Mouse (Mus musculus) hindbrain, embryonic 12.5 days (tissue): Measurements from ENCODE around the gene Tdrkh. TPM values are rescaled to one million over a fixed set of nuclear protein-coding genes. Genes with fewer than 3 reads are reported as not detected.
A peak's percentile ranks its signal among the peaks of the same experiment; 100 is the strongest.

ENCODE experiments used
- ATAC-seq: fragments of 200-750 bp; cut with Nextera tagmentation; 2 replicates; pipeline ENCODE4 v1.8.0; 2017; ENCODE audit warnings: moderate TSS enrichment; ENCODE audit not compliant: low FRiP score
- H3K27ac ChIP-seq: fragments of 300-500 bp; sonication (generic); 2 replicates; pipeline ENCODE4 v1.5.1; 2016; ENCODE audit warnings: mild to moderate bottlenecking
- H3K27me3 ChIP-seq: fragments of 300-500 bp; sonication (generic); 2 replicates; pipeline ENCODE4 v1.6.1; 2016; ENCODE audit warnings: mild to moderate bottlenecking
- H3K36me3 ChIP-seq: fragments of 300-500 bp; sonication (generic); 2 replicates; pipeline ENCODE4 v1.6.1; 2016; ENCODE audit warnings: mild to moderate bottlenecking
- H3K4me1 ChIP-seq: fragments of 300-500 bp; sonication (generic); 2 replicates; pipeline ENCODE4 v1.6.1; 2016
- H3K4me2 ChIP-seq: fragments of 300-500 bp; sonication (generic); replicated peaks from 2 replicates; pipeline ENCODE4 v1.6.1; 2016; ENCODE audit warnings: mild to moderate bottlenecking
- H3K4me3 ChIP-seq: fragments of 300-500 bp; sonication (generic); 2 replicates; pipeline ENCODE4 v1.5.1; 2016; ENCODE audit warnings: mild to moderate bottlenecking
- H3K9ac ChIP-seq: fragments of 300-500 bp; sonication (generic); 2 replicates; pipeline ENCODE4 v1.6.1; 2016; ENCODE audit warnings: mild to moderate bottlenecking, moderate library complexity
- H3K9me3 ChIP-seq: fragments of 300-500 bp; sonication (generic); replicated peaks from 2 replicates; pipeline ENCODE4 v1.6.1; 2016; ENCODE audit warnings: mild to moderate bottlenecking
- WGBS: fragments of 180-500 bp; shearing (Covaris S2); methylation state at CpG from one replicate; pipeline ENCODE4 v1.1.7; 2016; 5-methylcytosine and 5-hydroxymethylcytosine counted together
- polyA plus RNA-seq: library from polyadenylated mRNA; unstranded; fragments of >200 nt; fragmentation: Nextera tagmentation; extraction: Ambion mirVana; gene quantifications from 2 replicates; pipeline ENCODE4 v1.2.1, GENCODE M21; 2016

The Tdrkh gene
- 48.7 and 52.1 TPM in 2 replicates for polyA plus RNA-seq

DNA sequence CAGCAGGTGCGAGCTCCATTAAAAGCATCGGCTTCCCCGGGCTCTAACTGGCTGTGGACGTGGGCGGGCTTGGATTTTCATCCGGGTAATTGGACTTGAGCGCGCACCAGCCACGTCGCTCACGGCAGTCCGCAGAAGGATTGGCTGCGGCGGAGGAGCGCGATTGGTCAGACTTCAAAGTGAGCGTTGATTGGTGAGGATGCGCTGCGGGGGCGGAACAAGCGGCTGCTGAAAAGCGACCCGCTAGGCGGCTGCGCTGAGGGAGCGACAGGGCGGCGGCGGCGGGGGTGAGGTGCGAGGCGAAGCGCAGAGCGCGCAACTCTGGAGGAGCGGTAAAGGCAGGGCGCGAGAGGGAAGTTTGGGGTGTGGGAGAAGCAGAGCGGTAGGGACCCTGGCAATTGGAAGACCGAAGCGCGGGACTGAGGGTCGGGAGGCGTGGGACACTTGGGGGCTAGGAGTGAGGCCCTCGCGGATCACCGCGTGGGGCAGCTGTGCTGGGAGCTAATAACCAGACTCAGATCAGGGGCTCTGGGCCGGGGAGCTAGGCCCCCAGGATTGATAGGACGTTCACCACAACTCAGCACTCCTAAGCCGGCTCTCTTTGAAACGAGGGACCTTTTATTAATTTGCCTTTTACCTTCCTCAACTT lies at the start of gene Tdrkh:
Tdrkh (plus strand) TSS at position 243 of the 649 bp plus-strand sequence.
- WGBS, result 8% methylated on average over 52 of the region's 52 CpGs

GRCm38 (mm10) chr3:94363291-94364153 lies 49.6 kb upstream of the Tdrkh start:
- H3K4me2 ChIP-seq, result peak overlapping the region; percentile 94
- peak overlapping the region; percentile 57 for H3K4me3 ChIP-seq
- WGBS, result 6% methylated on average over 79 of the region's 97 CpGs
- H3K27me3 ChIP-seq, result peaks cover 49% of the 10 kb centered on the region
- H3K36me3 ChIP-seq, result no peaks in the 10 kb centered on the region
- H3K4me1 ChIP-seq, result peaks cover 18% of the 10 kb centered on the region
- peak overlapping the region; percentile 84 for H3K9ac ChIP-seq
- peak; percentile 75 for ATAC-seq
- peak overlapping the region; percentile 41 for H3K27ac ChIP-seq
- H3K9me3 ChIP-seq, result no peaks in the 10 kb centered on the region

More for the DNA sequence above, at the start of gene Tdrkh:
- H3K27ac ChIP-seq, result peak within 1 kb of the TSS; percentile 71
- H3K36me3 ChIP-seq, result no peaks in the 10 kb centered on the region
- peak within 1 kb of the TSS; percentile 57 for H3K4me3 ChIP-seq
- peak; percentile 98 for ATAC-seq
- no peaks in the 10 kb centered on the region for H3K27me3 ChIP-seq
- H3K4me2 ChIP-seq, result peak within 1 kb of the TSS; percentile 93
- peak within 1 kb of the TSS; percentile 70 for H3K9ac ChIP-seq
- H3K4me1 ChIP-seq, result peaks cover 14% of the 10 kb centered on the region
- H3K9me3 ChIP-seq, result no peaks in the 10 kb centered on the region

DNA sequence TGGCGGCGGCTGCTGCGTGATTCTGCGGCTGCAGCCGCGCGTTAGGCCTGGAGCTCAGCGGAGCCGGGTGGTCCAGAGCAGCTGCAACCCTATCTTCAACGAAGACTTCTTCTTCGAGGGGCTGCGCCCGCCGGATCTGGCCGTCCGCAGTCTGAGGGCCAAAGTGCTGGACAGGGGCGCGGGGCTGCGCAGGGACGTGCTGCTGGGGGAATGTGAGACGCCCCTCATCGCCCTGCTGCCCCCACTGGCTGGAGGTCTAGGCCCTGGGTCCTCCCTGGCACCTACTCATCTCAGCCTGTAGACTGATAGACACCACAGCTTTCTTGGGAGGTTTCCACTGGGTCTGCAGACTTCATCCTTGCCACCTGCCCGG lies 48.9 kb upstream of the Tdrkh start:
- peak overlapping the region; percentile 41 for H3K27ac ChIP-seq
- 4% methylated on average over 22 of the region's 23 CpGs for WGBS
- ATAC-seq, result peak; percentile 61
- H3K9me3 ChIP-seq, result no peaks in the 10 kb centered on the region
- H3K4me1 ChIP-seq, result peaks cover 18% of the 10 kb centered on the region
- H3K4me3 ChIP-seq, result peak overlapping the region; percentile 57
- H3K4me2 ChIP-seq, result peak overlapping the region; percentile 94
- H3K36me3 ChIP-seq, result no peaks in the 10 kb centered on the region
- peaks cover 49% of the 10 kb centered on the region for H3K27me3 ChIP-seq
- H3K9ac ChIP-seq, result peak overlapping the region; percentile 84

DNA sequence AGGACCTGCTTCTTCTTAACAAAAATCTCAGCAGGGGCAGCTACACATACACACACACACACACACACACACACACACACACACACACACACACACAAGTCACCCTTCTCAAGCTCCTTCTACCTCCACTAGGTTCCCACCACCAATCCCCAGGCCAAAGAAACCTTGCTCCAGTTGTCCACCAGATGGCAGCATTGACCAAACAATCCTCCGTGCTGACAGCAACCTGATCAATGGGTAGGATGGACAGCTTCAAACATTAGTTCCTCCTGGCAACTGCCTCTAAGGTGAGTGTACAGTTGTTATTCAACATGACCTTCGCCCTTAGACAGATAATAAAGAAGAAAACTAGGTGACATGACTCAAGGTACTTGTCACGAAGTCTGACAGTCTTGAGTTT lies 46.3 kb upstream of the Tdrkh start:
- peaks cover 22% of the 10 kb centered on the region for H3K4me1 ChIP-seq
- H3K4me2 ChIP-seq, result no peak overlapping the region
- 20% methylated on average over 3 of the region's 3 CpGs for WGBS
- no peaks in the 10 kb centered on the region for H3K9me3 ChIP-seq
- peaks cover 46% of the 10 kb centered on the region for H3K27me3 ChIP-seq
- H3K27ac ChIP-seq, result no peak overlapping the region
- peak; percentile 14; the same call in 1 of the 2 replicates for ATAC-seq
- H3K9ac ChIP-seq, result no peak overlapping the region
- no peaks in the 10 kb centered on the region for H3K36me3 ChIP-seq
- H3K4me3 ChIP-seq, result no peak overlapping the region

DNA sequence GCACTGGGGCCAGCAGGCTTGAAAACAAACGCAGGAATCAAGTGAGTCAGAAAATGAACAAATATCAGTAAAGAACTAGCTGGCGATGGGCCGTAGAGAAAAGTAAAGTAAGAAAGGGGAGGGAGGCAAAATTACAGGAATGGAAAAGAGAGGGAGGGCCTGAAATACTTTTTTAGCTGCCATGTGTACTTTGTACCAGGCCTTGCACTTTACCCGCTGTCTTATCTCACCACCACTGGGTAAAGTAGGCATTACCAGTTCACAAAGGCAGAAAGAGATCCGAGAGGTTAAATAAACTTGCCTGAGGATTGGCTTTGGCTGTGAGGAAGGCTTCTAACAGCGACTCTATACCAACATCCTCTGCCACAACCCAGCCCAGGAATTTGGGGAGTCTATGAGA lies 45.6 kb upstream of the Tdrkh start:
- Histone ChIP-seq H3K27ac (no peak overlapping the region), H3K4me3 (no peak overlapping the region), H3K36me3 (no peaks in the 10 kb centered on the region), H3K27me3 (peaks cover 39% of the 10 kb centered on the region), H3K4me2 (no peak overlapping the region), H3K4me1 (peaks cover 21% of the 10 kb centered on the region), H3K9me3 (no peaks in the 10 kb centered on the region), H3K9ac (no peak overlapping the region)
- ATAC-seq, result no peak
- WGBS, result 82% methylated on average over 6 of the region's 6 CpGs

GRCm38 (mm10) chr3:94368631-94369030 lies 44.4 kb upstream of the Tdrkh start:
- Histone ChIP-seq H3K4me3 (no peak overlapping the region), H3K4me1 (peaks cover 25% of the 10 kb centered on the region), H3K4me2 (no peak overlapping the region), H3K27ac (no peak overlapping the region), H3K9ac (no peak overlapping the region), H3K36me3 (no peaks in the 10 kb centered on the region), H3K9me3 (no peaks in the 10 kb centered on the region), H3K27me3 (peaks cover 39% of the 10 kb centered on the region)
- no peak for ATAC-seq
- WGBS, result 69% methylated on average over 6 of the region's 6 CpGs

GRCm38 (mm10) chr3:94369709-94370108 lies 43.4 kb upstream of the Tdrkh start:
- Histone ChIP-seq H3K4me1 (peaks cover 23% of the 10 kb centered on the region), H3K4me2 (no peak overlapping the region), H3K27me3 (peaks cover 34% of the 10 kb centered on the region), H3K36me3 (no peaks in the 10 kb centered on the region), H3K9ac (no peak overlapping the region), H3K9me3 (no peaks in the 10 kb centered on the region), H3K27ac (no peak overlapping the region), H3K4me3 (no peak overlapping the region)
- WGBS, result 63% methylated on average over 2 of the region's 2 CpGs
- ATAC-seq, result no peak

- H3K4me2 ChIP-seq, result peak overlapping the region; percentile 37
- H3K9ac ChIP-seq, result no peak overlapping the region; the same call in 1 of the 2 replicates
- H3K27me3 ChIP-seq, result peaks cover 18% of the 10 kb centered on the region
- no peaks in the 10 kb centered on the region for H3K9me3 ChIP-seq
- WGBS, result 6% methylated on average over 11 of the region's 11 CpGs
- no peak overlapping the region for H3K4me3 ChIP-seq
- H3K4me1 ChIP-seq, result peaks cover 23% of the 10 kb centered on the region
- H3K27ac ChIP-seq, result no peak overlapping the region
- no peak for ATAC-seq
- H3K36me3 ChIP-seq, result no peaks in the 10 kb centered on the region
Observed at GRCm38 (mm10) chr3:94371637-94372036, 41.4 kb upstream of the Tdrkh start.

- peaks cover 23% of the 10 kb centered on the region for H3K4me1 ChIP-seq
- no peaks in the 10 kb centered on the region for H3K36me3 ChIP-seq
- H3K27ac ChIP-seq, result no peak overlapping the region
- ATAC-seq, result no peak
- WGBS, result 0% methylated on average over 3 of the region's 3 CpGs
- no peak overlapping the region; the same call in 1 of the 2 replicates for H3K9ac ChIP-seq
- H3K4me3 ChIP-seq, result no peak overlapping the region
- peak overlapping the region; percentile 37 for H3K4me2 ChIP-seq
- peaks cover 18% of the 10 kb centered on the region for H3K27me3 ChIP-seq
- H3K9me3 ChIP-seq, result no peaks in the 10 kb centered on the region
Observed at GRCm38 (mm10) chr3:94372038-94372437, 41.0 kb upstream of the Tdrkh start.

GRCm38 (mm10) chr3:94372641-94373040 lies 40.4 kb upstream of the Tdrkh start, which contains the start of gene Rorc:
Gene Rorc (plus strand): TSS chr3:94372794.
- Histone ChIP-seq H3K9ac (peak within 1 kb of the TSS; percentile 39), H3K9me3 (no peaks in the 10 kb centered on the region), H3K4me3 (peak within 1 kb of the TSS; percentile 11), H3K4me2 (peak within 1 kb of the TSS; percentile 40), H3K36me3 (no peaks in the 10 kb centered on the region), H3K4me1 (peaks cover 26% of the 10 kb centered on the region), H3K27ac (no peak within 1 kb of the TSS), H3K27me3 (peaks cover 18% of the 10 kb centered on the region)
- peak; percentile 6; the same call in 1 of the 2 replicates for ATAC-seq
- whole genome bisulfite sequencing, result 12% methylated on average over 5 of the region's 5 CpGs

- Histone ChIP-seq H3K36me3 (no peaks in the 10 kb centered on the region), H3K27me3 (peaks cover 18% of the 10 kb centered on the region), H3K4me3 (peak overlapping the region; percentile 6), H3K4me2 (peak overlapping the region; percentile 40), H3K27ac (no peak overlapping the region), H3K4me1 (peaks cover 26% of the 10 kb centered on the region), H3K9me3 (no peaks in the 10 kb centered on the region), H3K9ac (peak overlapping the region; percentile 39; the same call in 1 of the 2 replicates)
- ATAC-seq, result peak; percentile 60; the same call in 1 of the 2 replicates
- WGBS, result 2% methylated on average over 10 of the region's 10 CpGs
Observed at GRCm38 (mm10) chr3:94373090-94373489, 40.0 kb upstream of the Tdrkh start.

DNA sequence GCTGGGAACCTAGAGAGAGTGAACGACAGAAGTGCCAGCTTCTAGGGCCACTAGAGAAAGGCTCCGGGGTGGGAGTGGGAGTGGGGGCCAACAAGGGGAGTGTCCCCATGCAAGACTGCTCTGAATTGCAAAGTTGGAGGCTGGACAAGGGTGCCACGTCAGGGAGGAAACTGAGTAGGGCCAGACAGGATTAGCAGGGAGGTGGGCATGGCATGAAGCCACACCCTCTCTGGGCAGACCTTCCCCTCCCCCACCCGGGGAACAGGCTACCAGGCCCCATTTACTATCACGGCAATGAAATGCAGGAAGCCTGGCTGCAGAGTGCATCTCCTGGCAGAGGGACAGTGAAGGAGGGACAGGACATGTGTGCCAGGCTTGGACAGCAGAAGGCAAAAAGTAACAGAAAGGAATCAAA lies 39.5 kb upstream of the Tdrkh start:
- WGBS, result 0% methylated on average over 5 of the region's 5 CpGs
- H3K4me3 ChIP-seq, result peak overlapping the region; percentile 6
- peak; percentile 55 for ATAC-seq

More for the DNA sequence above, 39.5 kb upstream of the Tdrkh start:
- Histone ChIP-seq H3K36me3 (no peaks in the 10 kb centered on the region), H3K9ac (peak overlapping the region; percentile 39), H3K27ac (no peak overlapping the region), H3K4me2 (peak overlapping the region; percentile 40), H3K27me3 (peaks cover 18% of the 10 kb centered on the region), H3K9me3 (no peaks in the 10 kb centered on the region), H3K4me1 (peaks cover 26% of the 10 kb centered on the region)
